Mouse (Mus musculus): Measurements from ENCODE around the gene Psma7.

DNA sequence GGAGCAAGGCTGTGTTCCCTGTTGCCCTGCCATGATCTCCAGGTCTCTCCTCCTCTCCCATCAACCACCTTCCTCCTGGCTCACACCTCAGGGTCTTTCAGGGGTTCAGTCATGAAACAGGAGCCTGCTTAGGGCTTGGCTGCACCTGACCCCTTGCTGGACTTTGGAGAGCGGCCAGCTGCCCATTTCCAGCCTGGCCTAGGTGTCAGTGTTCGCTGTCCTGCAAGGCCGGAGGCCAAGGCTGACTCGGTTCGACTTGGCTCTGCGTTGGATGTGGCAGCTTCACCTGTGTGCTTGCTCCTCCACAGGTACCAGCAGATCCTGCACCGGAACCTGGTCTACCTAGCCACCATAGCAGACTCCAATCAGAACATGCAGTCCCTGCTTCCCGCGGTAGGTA lies 10.8 kb upstream of the Psma7 start:
- TF ChIP-seq POLR2A (IDR thresholded peaks at IDR 0.05; ENCODE audit: borderline replicate concordance, extremely low read depth, low read depth, low read length) (no peak), CTCF (IDR thresholded peaks at IDR 0.05; ENCODE audit: insufficient read depth, low read length) (no peak)

All from lung, adult 2 months (tissue).